ENCODE assay signal across 8 mouse cellular contexts in the genomic region with DNA sequence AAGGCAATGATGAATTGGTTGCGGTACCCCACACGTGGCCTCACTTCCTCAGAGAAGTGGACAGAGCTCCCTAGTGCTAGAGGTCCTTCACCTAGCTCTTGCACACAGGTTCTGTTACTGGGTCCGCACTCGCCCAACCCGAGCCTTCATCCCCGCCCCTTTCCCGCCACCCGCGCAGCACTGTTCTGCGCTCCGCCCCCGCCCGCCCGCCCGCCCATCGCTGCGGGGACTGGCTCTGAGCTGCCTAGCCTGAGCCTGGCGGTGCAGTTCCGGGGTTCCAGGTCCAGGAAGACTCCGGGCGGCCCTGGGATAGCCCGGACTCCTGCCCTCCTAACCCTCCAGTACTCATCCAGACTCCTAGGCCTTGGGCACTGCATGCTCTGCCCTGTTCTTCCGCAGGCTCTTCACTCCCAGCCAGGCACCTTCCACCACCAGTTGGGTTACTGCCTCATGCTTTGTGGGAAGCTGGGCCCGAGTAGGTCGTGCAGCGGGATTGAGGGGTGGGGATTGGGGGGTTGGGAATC.
DNase-seq lines count a peak whose midpoint lies in the region; ATAC-seq and TF ChIP-seq lines count a peak whose summit lies in the region.

No protein-coding gene starts in this region.

- peaks cover 3% of the 10 kb centered on the region for H3K36me3 ChIP-seq in erythroblast, embryonic 14.5 days (ENCODE audit: control insufficient read depth)
- H3K36me3 ChIP-seq in heart, embryonic 16.5 days (ENCODE audit: control insufficient read depth, insufficient read depth) = no peaks in the 10 kb centered on the region
- no peaks in the 10 kb centered on the region for H3K36me3 ChIP-seq in liver, postnatal 0 days (replicated peaks; ENCODE audit: insufficient read depth, low read length)
- no peaks in the 10 kb centered on the region for H3K36me3 ChIP-seq in neural tube, embryonic 12.5 days
- H3K36me3 ChIP-seq in testis, adult 2 months (ENCODE audit: control insufficient read depth, insufficient read depth, low read length) = no peaks in the 10 kb centered on the region

- 0 out of 2 replicates have a peak, but pooled peaks have one; percentile 33 for TF ChIP-seq POLR2A in bone marrow, adult 2 months (IDR thresholded peaks at IDR 0.05; ENCODE audit: borderline replicate concordance, control insufficient read depth, low read depth, low read length)
- no peak for TF ChIP-seq POLR2A in testis, adult 2 months (IDR thresholded peaks at IDR 0.05; ENCODE audit: control insufficient read depth, low read depth, low read length)

- no peak for TF ChIP-seq CTCF in bone marrow, adult 2 months (IDR thresholded peaks at IDR 0.05; ENCODE audit: control insufficient read depth, insufficient read depth, low read length)
- TF ChIP-seq CTCF in liver, postnatal 0 days (IDR thresholded peaks at IDR 0.05; ENCODE audit: low read depth) = no peak
- TF ChIP-seq CTCF in testis, adult 2 months (IDR thresholded peaks at IDR 0.05; ENCODE audit: control insufficient read depth, insufficient read depth, insufficient replicate concordance, low read depth, low read length) = no peak

- peak; percentile 26 for DNase-seq in CD4-positive helper T cell, adult 2 months (ENCODE audit: low read depth, low spot score)
- DNase-seq in kidney, postnatal 36 days = peak; percentile 60 to 76
- peak; percentile 69 for DNase-seq in liver, postnatal 0 days

- peak overlapping the region; percentile 93 for H3K4me2 ChIP-seq in heart, embryonic 16.5 days (ENCODE audit: low read depth, low read length)
- H3K4me2 ChIP-seq in liver, postnatal 0 days (ENCODE audit: low read depth, low read length) = peak overlapping the region; percentile 77
- peak overlapping the region; percentile 74 for H3K4me2 ChIP-seq in neural tube, embryonic 12.5 days (replicated peaks)

- peak overlapping the region; percentile 60 for H3K9ac ChIP-seq in heart, embryonic 16.5 days (ENCODE audit: low read length)
- peak overlapping the region; percentile 58 for H3K9ac ChIP-seq in liver, postnatal 0 days (replicated peaks)
- H3K9ac ChIP-seq in neural tube, embryonic 12.5 days = 0 out of 2 replicates have a peak overlapping the region, but pooled peaks have one; percentile 33

- H3K4me1 ChIP-seq in bone marrow, adult 2 months (ENCODE audit: control insufficient read depth, insufficient read depth, low read length) = no peaks in the 10 kb centered on the region
- peaks cover 13% of the 10 kb centered on the region for H3K4me1 ChIP-seq in erythroblast, embryonic 14.5 days (ENCODE audit: control insufficient read depth)
- no peaks in the 10 kb centered on the region for H3K4me1 ChIP-seq in heart, embryonic 16.5 days (ENCODE audit: control insufficient read depth, insufficient read depth, low read length)
- H3K4me1 ChIP-seq in liver, postnatal 0 days (ENCODE audit: insufficient read depth) = no peaks in the 10 kb centered on the region
- H3K4me1 ChIP-seq in neural tube, embryonic 12.5 days = no peaks in the 10 kb centered on the region
- no peaks in the 10 kb centered on the region; the same call in 1 of the 2 replicates for H3K4me1 ChIP-seq in testis, adult 2 months (ENCODE audit: control insufficient read depth, insufficient read depth, low read length)

- no peak overlapping the region for H3K27ac ChIP-seq in bone marrow, adult 2 months (ENCODE audit: control insufficient read depth, insufficient read depth, low read depth, low read length, poor library complexity)
- no peak overlapping the region for H3K27ac ChIP-seq in heart, embryonic 16.5 days (ENCODE audit: low read length)
- no peak overlapping the region for H3K27ac ChIP-seq in liver, postnatal 0 days (ENCODE audit: low read depth)
- no peak overlapping the region for H3K27ac ChIP-seq in neural tube, embryonic 12.5 days
- no peak overlapping the region for H3K27ac ChIP-seq in testis, adult 2 months (ENCODE audit: control insufficient read depth, insufficient read depth, low read depth, low read length)

- WGBS in bone marrow, adult 2 months = 5% methylated on average over 22 of the region's 26 CpGs
- 9% methylated on average over 18 of the region's 26 CpGs for WGBS in heart, embryonic 16.5 days
- WGBS in liver, postnatal 0 days (ENCODE audit: insufficient replicate concordance) = 8% methylated on average over 24 of the region's 26 CpGs
- WGBS in neural tube, embryonic 12.5 days = 12% methylated on average over 20 of the region's 26 CpGs

- H3K27me3 ChIP-seq in erythroblast, embryonic 14.5 days (ENCODE audit: control insufficient read depth) = no peaks in the 10 kb centered on the region; the same call in 1 of the 2 replicates
- H3K27me3 ChIP-seq in heart, embryonic 16.5 days (ENCODE audit: control insufficient read depth, insufficient read depth, low read length) = no peaks in the 10 kb centered on the region
- H3K27me3 ChIP-seq in liver, postnatal 0 days (ENCODE audit: insufficient read depth, low read length) = no peaks in the 10 kb centered on the region
- no peaks in the 10 kb centered on the region for H3K27me3 ChIP-seq in neural tube, embryonic 12.5 days (replicated peaks)
- H3K27me3 ChIP-seq in testis, adult 2 months (ENCODE audit: control insufficient read depth, insufficient read depth, low read length) = no peaks in the 10 kb centered on the region

- no peak for TF ChIP-seq EP300 in liver, postnatal 0 days (IDR thresholded peaks at IDR 0.05; ENCODE audit: low read depth)

- peak; percentile 75 for ATAC-seq in heart, embryonic 16.5 days (replicated peaks; ENCODE audit: extremely low read depth, insufficient read depth, low FRiP score)
- ATAC-seq in liver, postnatal 0 days = peak; percentile 95
- ATAC-seq in neural tube, embryonic 12.5 days (ENCODE audit: low FRiP score, low read depth) = peak; percentile 90

- H3K9me3 ChIP-seq in erythroblast, embryonic 14.5 days (ENCODE audit: control insufficient read depth, low read length) = no peaks in the 10 kb centered on the region
- H3K9me3 ChIP-seq in heart, embryonic 16.5 days (replicated peaks; ENCODE audit: control insufficient read depth, low read length) = no peaks in the 10 kb centered on the region
- H3K9me3 ChIP-seq in liver, postnatal 0 days (ENCODE audit: low read length) = no peaks in the 10 kb centered on the region
- H3K9me3 ChIP-seq in neural tube, embryonic 12.5 days = no peaks in the 10 kb centered on the region

- H3K4me3 ChIP-seq in bone marrow, adult 2 months (replicated peaks; ENCODE audit: control insufficient read depth, low read depth, low read length) = peak overlapping the region; percentile 70
- peak overlapping the region; percentile 76 for H3K4me3 ChIP-seq in erythroblast, embryonic 14.5 days (replicated peaks)
- peak overlapping the region; percentile 56 for H3K4me3 ChIP-seq in heart, embryonic 16.5 days (ENCODE audit: low read length)
- H3K4me3 ChIP-seq in liver, postnatal 0 days (ENCODE audit: low read depth, low read length) = peak overlapping the region; percentile 55
- peak overlapping the region; percentile 42 for H3K4me3 ChIP-seq in neural tube, embryonic 12.5 days
- H3K4me3 ChIP-seq in testis, adult 2 months (ENCODE audit: control insufficient read depth, low read depth, low read length) = peak overlapping the region; percentile 54
